In the genomic region with DNA sequence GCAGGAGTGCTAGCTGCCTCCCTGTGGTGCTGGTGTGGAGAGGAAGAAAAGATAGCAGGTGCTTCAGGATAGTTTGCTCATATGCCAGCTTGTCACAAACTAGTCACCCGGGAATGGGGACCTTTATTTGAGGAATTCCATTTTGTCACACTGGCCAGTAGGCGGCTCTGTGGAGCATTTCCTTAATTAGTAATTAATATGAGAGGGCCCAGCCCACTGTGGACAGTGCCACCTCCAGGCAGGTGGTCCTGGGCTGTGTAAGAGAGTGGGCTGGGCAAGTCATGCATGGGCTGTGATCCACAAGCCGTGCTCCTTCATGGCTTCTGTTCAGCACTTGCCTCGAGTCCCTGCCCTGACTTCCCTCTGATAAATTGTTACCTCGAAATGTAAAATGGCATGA, we compare ENCODE assay signal across 28 mouse cellular contexts. TPM values are rescaled to one million over a fixed set of nuclear protein-coding genes. Genes with fewer than 3 reads are reported as not detected.
DNase-seq lines count a peak whose midpoint lies in the region; ATAC-seq and TF ChIP-seq lines count a peak whose summit lies in the region.
"Had no signal": no experiment of that assay in that cellular context is flagged by ENCODE, and none has a peak within 500 bp of the region (broad histone marks: within the 10 kb centered on the region; RNA-seq: fewer than 3 reads in every experiment).

No protein-coding gene starts in this region.

- no peak overlapping the region for H3K27ac ChIP-seq in intestine, postnatal 0 days (ENCODE audit: low read depth, low read length)
- H3K27ac ChIP-seq in intestine, embryonic 16.5 days (ENCODE audit: low read length), result no peak overlapping the region
- no peak overlapping the region for H3K27ac ChIP-seq in lung, postnatal 0 days (ENCODE audit: low read length)
- H3K27ac ChIP-seq: embryonic facial prominence, embryonic 10.5 days; embryonic facial prominence, embryonic 13.5 days; forebrain, embryonic 12.5 days; forebrain, embryonic 15.5 days; heart, embryonic 10.5 days; heart, embryonic 13.5 days; hindbrain, embryonic 12.5 days; hindbrain, embryonic 15.5 days had no signal

- H3K4me1 ChIP-seq in intestine, postnatal 0 days (replicated peaks; ENCODE audit: control insufficient read depth, insufficient read depth, low read length), result no peaks in the 10 kb centered on the region
- H3K4me1 ChIP-seq in intestine, embryonic 16.5 days (ENCODE audit: control insufficient read depth, insufficient read depth, low read length), result peaks cover 12% of the 10 kb centered on the region
- no peaks in the 10 kb centered on the region for H3K4me1 ChIP-seq in lung, postnatal 0 days (ENCODE audit: insufficient read depth, low read depth, low read length)

- peak; percentile 51 to 57 for DNase-seq in cerebellum, postnatal 10 days
- no peak for DNase-seq in cerebellum, adult 11-12 months
- no peak for DNase-seq in lung, postnatal 0 days (ENCODE audit: low spot score)
- no peak for DNase-seq in lung, postnatal 36 days
- DNase-seq in retina, postnatal 1 day, result peak; percentile 40
- no peak for DNase-seq in adrenal gland, postnatal 4 days (ENCODE audit: low spot score in 2 of 2)
- DNase-seq: adrenal gland, postnatal 10 days; adrenal gland, postnatal 36 days; cerebellum, adult 18-20 months; cerebellum, adult 9-10 months; cerebellum, postnatal 25 days; embryo, embryonic 11 days; gastrocnemius, postnatal 25 days; heart, adult 18-20 months had no signal

- 0 out of 2 replicates have a peak, but pooled peaks cover 3% of the 10 kb centered on the region for H3K9me3 ChIP-seq in intestine, postnatal 0 days (ENCODE audit: control insufficient read depth)
- no peaks in the 10 kb centered on the region for H3K9me3 ChIP-seq in intestine, embryonic 16.5 days (ENCODE audit: control insufficient read depth, low read length)
- H3K9me3 ChIP-seq in lung, postnatal 0 days (ENCODE audit: low read length), result no peaks in the 10 kb centered on the region
- H3K9me3 ChIP-seq: embryonic facial prominence, embryonic 10.5 days; embryonic facial prominence, embryonic 13.5 days; forebrain, embryonic 15.5 days; G1E; heart, embryonic 10.5 days; heart, embryonic 13.5 days; hindbrain, embryonic 12.5 days; hindbrain, embryonic 15.5 days had no signal

- no peak for ATAC-seq in intestine, postnatal 0 days
- no peak for ATAC-seq in intestine, embryonic 16.5 days
- ATAC-seq in lung, postnatal 0 days, result no peak
- ATAC-seq: forebrain, embryonic 15.5 days; inflammation-experienced regulatory T-cells, adult 6 months; Patski had no signal

- 0 out of 2 replicates have a peak, but pooled peaks have one; percentile 4 for TF ChIP-seq CTCF in intestine, postnatal 0 days (IDR thresholded peaks at IDR 0.05; ENCODE audit: low read depth)
- TF ChIP-seq CTCF in lung, postnatal 0 days (IDR thresholded peaks at IDR 0.05), result peak; percentile 29; the same call in 1 of the 2 replicates

- H3K27me3 ChIP-seq in intestine, postnatal 0 days (replicated peaks; ENCODE audit: control insufficient read depth, insufficient read depth, low read length), result no peaks in the 10 kb centered on the region
- H3K27me3 ChIP-seq in intestine, embryonic 16.5 days (replicated peaks; ENCODE audit: control insufficient read depth, insufficient read depth, low read length), result peaks cover 7% of the 10 kb centered on the region; the same call in 1 of the 2 replicates
- H3K27me3 ChIP-seq in lung, postnatal 0 days (replicated peaks; ENCODE audit: insufficient read depth, low read length), result no peaks in the 10 kb centered on the region
- H3K27me3 ChIP-seq: embryonic facial prominence, embryonic 13.5 days; forebrain, embryonic 15.5 days; heart, embryonic 13.5 days; hindbrain, embryonic 12.5 days; hindbrain, embryonic 15.5 days; Patski had no signal

- no peaks in the 10 kb centered on the region for H3K36me3 ChIP-seq in intestine, postnatal 0 days (ENCODE audit: control insufficient read depth, insufficient read depth)
- no peaks in the 10 kb centered on the region for H3K36me3 ChIP-seq in intestine, embryonic 16.5 days (ENCODE audit: control insufficient read depth, insufficient read depth, low read length)
- H3K36me3 ChIP-seq in lung, postnatal 0 days (ENCODE audit: insufficient read depth, low read length), result no peaks in the 10 kb centered on the region
- H3K36me3 ChIP-seq: embryonic facial prominence, embryonic 10.5 days; embryonic facial prominence, embryonic 13.5 days; forebrain, embryonic 12.5 days; forebrain, embryonic 15.5 days; G1E; heart, embryonic 10.5 days; heart, embryonic 13.5 days; hindbrain, embryonic 12.5 days; hindbrain, embryonic 15.5 days had no signal

- no peak for TF ChIP-seq EP300 in lung, postnatal 0 days (IDR thresholded peaks at IDR 0.05)

- WGBS in intestine, postnatal 0 days, result 78% methylated on average over 5 of the region's 5 CpGs
- 77% methylated on average over 5 of the region's 5 CpGs for WGBS in intestine, embryonic 16.5 days
- 73% methylated on average over 5 of the region's 5 CpGs for WGBS in lung, postnatal 0 days

- H3K4me2 ChIP-seq in intestine, postnatal 0 days (replicated peaks; ENCODE audit: low read depth), result no peak overlapping the region
- H3K4me2 ChIP-seq in intestine, embryonic 16.5 days (ENCODE audit: low read depth, low read length), result no peak overlapping the region
- H3K4me2 ChIP-seq in lung, postnatal 0 days (replicated peaks; ENCODE audit: low read depth, low read length), result no peak overlapping the region
- H3K4me2 ChIP-seq: embryonic facial prominence, embryonic 13.5 days; forebrain, embryonic 12.5 days; forebrain, embryonic 15.5 days; heart, embryonic 13.5 days; hindbrain, embryonic 12.5 days; hindbrain, embryonic 15.5 days had no signal

- no peak overlapping the region for H3K9ac ChIP-seq in intestine, postnatal 0 days (ENCODE audit: low read depth, low read length)
- H3K9ac ChIP-seq in intestine, embryonic 16.5 days (ENCODE audit: low read depth, low read length), result no peak overlapping the region
- no peak overlapping the region for H3K9ac ChIP-seq in lung, postnatal 0 days (replicated peaks; ENCODE audit: low read depth)
- H3K9ac ChIP-seq: embryonic facial prominence, embryonic 13.5 days; forebrain, embryonic 12.5 days; forebrain, embryonic 15.5 days; heart, embryonic 13.5 days; hindbrain, embryonic 12.5 days; hindbrain, embryonic 15.5 days had no signal

- no peak overlapping the region for H3K4me3 ChIP-seq in intestine, postnatal 0 days (ENCODE audit: low read depth, low read length)
- H3K4me3 ChIP-seq in intestine, embryonic 16.5 days (ENCODE audit: low read length), result no peak overlapping the region
- H3K4me3 ChIP-seq in lung, postnatal 0 days (ENCODE audit: low read depth, low read length), result no peak overlapping the region
- H3K4me3 ChIP-seq: embryonic facial prominence, embryonic 10.5 days; embryonic facial prominence, embryonic 13.5 days; erythroblast, embryonic 14.5 days; forebrain, embryonic 12.5 days; forebrain, embryonic 15.5 days; heart, embryonic 10.5 days; heart, embryonic 13.5 days; hindbrain, embryonic 12.5 days; hindbrain, embryonic 15.5 days had no signal

RNA-seq across cellular contexts. Expression of a gene that starts 26.7 kb away (rescaled TPM):
- polyA plus RNA-seq in intestine, postnatal 0 days (2015; fragmentation: Nextera tagmentation; extraction: Ambion mirVana), result 0.16 and 0.27 TPM in 2 replicates
- 0.36 and 0.39 TPM in 2 replicates for polyA plus RNA-seq in intestine, embryonic 16.5 days (2015; fragmentation: Nextera tagmentation; extraction: Ambion mirVana)
- 0.51 and 0.64 TPM in 2 replicates for polyA plus RNA-seq in lung, postnatal 0 days (2015; fragmentation: Nextera tagmentation; extraction: Ambion mirVana)
- total RNA-seq in adrenal gland, postnatal 4 days (2021), result under 1 TPM; 0.28 TPM
- total RNA-seq: G1E had no signal
- polyA plus RNA-seq: erythroblast, embryonic 14.5 days; G1E; inflammation-experienced regulatory T-cells, adult 6 months had no signal

Comparison
In these comparisons a context has a peak if more than half of its experiments do, and no peak if none do; other contexts are left out.
1. DNase-seq: peak in cerebellum, postnatal 10 days (2 of 2) and retina, postnatal 1 day (single experiment); none in cerebellum, adult 11-12 months (single experiment), lung, postnatal 0 days (single experiment), lung, postnatal 36 days (single experiment) and adrenal gland, postnatal 4 days (0 of 2).